Mouse (Mus musculus) limb, embryonic 14.5 days (tissue): ENCODE data around the gene Car15. TPM values are rescaled to one million over a fixed set of nuclear protein-coding genes. Genes with fewer than 3 reads are reported as not detected.

Experiments
- ATAC-seq: fragments of 200-750 bp; cut with Nextera tagmentation; 2 replicates; pipeline ENCODE4 v1.8.0; 2017; ENCODE audit warnings: low read depth, moderate number of reproducible peaks, moderate TSS enrichment; ENCODE audit not compliant: low FRiP score
- DNase-seq: peaks from one replicate; pipeline ENCODE4 v3.0.0-alpha.2; 2015; ENCODE audit warnings: low spot score
- H3K27ac ChIP-seq: fragments of 300-500 bp; sonication (generic); replicated peaks from 2 replicates; pipeline ENCODE4 v1.5.1; 2014; ENCODE audit warnings: low read depth, mild to moderate bottlenecking, low read length, moderate library complexity, mixed read lengths
- H3K27me3 ChIP-seq: fragments of 300-500 bp; sonication (generic); 2 replicates; pipeline ENCODE4 v1.6.1; 2014; ENCODE audit warnings: low read length, mixed read lengths; ENCODE audit not compliant: control insufficient read depth, insufficient read depth
- H3K36me3 ChIP-seq: fragments of 300-500 bp; sonication (generic); 2 replicates; pipeline ENCODE4 v1.6.1; 2014; ENCODE audit warnings: mild to moderate bottlenecking, low read length, moderate library complexity, mixed read lengths; ENCODE audit not compliant: control insufficient read depth, insufficient read depth
- H3K4me1 ChIP-seq: fragments of 300-500 bp; sonication (generic); 2 replicates; pipeline ENCODE4 v1.6.1; 2014; ENCODE audit warnings: antibody characterized with exemption, low read length, mixed read lengths; ENCODE audit not compliant: control insufficient read depth, insufficient read depth
- H3K4me2 ChIP-seq: fragments of 300-500 bp; sonication (generic); replicated peaks from 2 replicates; pipeline ENCODE4 v1.6.1; 2014; ENCODE audit warnings: low read depth, mild to moderate bottlenecking, low read length, moderate library complexity; ENCODE audit not compliant: severe bottlenecking
- H3K4me3 ChIP-seq: fragments of 300-500 bp; sonication (generic); replicated peaks from 2 replicates; pipeline ENCODE4 v1.5.1; 2014; ENCODE audit warnings: low read length
- H3K9ac ChIP-seq: fragments of 300-500 bp; sonication (generic); 2 replicates; pipeline ENCODE4 v1.6.1; 2014; ENCODE audit warnings: mild to moderate bottlenecking, low read depth, low read length, moderate library complexity; ENCODE audit not compliant: severe bottlenecking
- H3K9me3 ChIP-seq: fragments of 300-500 bp; sonication (generic); 2 replicates; pipeline ENCODE4 v1.6.1; 2016; ENCODE audit warnings: low read length; ENCODE audit not compliant: control insufficient read depth
- POLR2A ChIP-seq: fragments of 200-500 bp; IDR thresholded peaks from 2 replicates; pipeline ENCODE4 v1.8.0; 2012; ENCODE audit warnings: inconsistent platforms, mild to moderate bottlenecking, moderate library complexity, borderline replicate concordance; ENCODE audit not compliant: insufficient read depth, insufficient read length; ENCODE audit errors: extremely low read depth
- WGBS: fragments of 180-500 bp; shearing (Covaris S2); extraction: QIAGEN DNeasy Blood & Tissue Kit; methylation state at CpG from one replicate; pipeline ENCODE4 v1.1.7; 2014; 5-methylcytosine and 5-hydroxymethylcytosine counted together
- polyA plus RNA-seq, 2 experiments: library from polyadenylated mRNA; depleted of rRNA in 1 of 2; stranded (reverse) in 1 of 2; unstranded in 1 of 2; fragments of >200 nt; fragmentation: Nextera tagmentation in 1 of 2; extraction: Ambion mirVana in 1 of 2; gene quantifications; 2 replicates each; pipeline versions ENCODE4 v1.2.1 to v1.2.3; 2012 to 2014

Gene Car15
- polyA plus RNA-seq, 2 experiments, result 3.2 to 8.6 TPM

DNA sequence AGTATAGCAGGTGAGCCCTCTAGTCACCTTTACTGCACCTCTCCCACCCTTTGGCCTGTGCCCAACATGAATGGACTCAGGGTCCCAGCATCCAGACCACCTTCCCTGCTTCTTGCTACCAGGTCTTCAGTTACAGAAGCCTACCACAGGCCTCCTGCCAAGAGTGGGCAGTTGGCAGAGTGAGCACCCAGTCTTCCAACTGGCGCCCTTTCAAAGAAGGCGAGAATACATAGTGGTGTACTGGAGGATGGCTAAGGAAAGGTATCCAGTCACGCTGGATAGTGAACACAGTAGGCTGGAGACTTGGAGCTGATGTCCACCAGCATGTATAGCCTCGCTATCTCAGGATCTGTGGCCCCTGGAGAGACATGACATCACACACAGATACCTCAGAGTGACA lies 44.1 kb downstream of the Car15 start:
- Histone ChIP-seq H3K9me3 (no peaks in the 10 kb centered on the region), H3K9ac (no peak overlapping the region), H3K27ac (no peak overlapping the region), H3K27me3 (no peaks in the 10 kb centered on the region), H3K4me3 (no peak overlapping the region), H3K36me3 (peaks cover 45% of the 10 kb centered on the region), H3K4me1 (peaks cover 16% of the 10 kb centered on the region), H3K4me2 (no peak overlapping the region)
- DNase-seq (no peak), ATAC-seq (no peak)
- no peak for TF ChIP-seq POLR2A
- WGBS, result 88% methylated on average over 4 of the region's 4 CpGs

DNA sequence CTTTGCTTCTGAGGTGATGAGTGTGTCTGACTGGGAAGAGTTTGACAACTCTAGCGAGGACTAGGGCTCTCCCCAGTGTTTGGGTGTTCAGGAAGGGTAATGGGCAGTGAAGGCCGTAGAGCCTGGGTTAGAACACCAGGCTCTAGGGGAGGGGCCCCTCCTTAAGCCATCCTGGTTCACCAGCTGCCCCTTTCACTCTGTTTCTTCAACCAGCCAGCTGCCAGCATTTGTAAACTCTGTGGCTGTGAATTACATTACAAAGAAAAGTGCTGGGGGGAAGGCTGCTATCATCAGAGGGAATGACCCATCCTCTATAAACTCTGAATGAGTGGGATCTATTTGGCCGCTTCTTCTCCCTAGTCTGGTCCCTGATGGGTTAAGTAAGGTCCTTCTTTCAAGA lies 45.4 kb downstream of the Car15 start:
- DNase-seq (no peak), ATAC-seq (no peak)
- Histone ChIP-seq H3K27ac (no peak overlapping the region), H3K4me2 (no peak overlapping the region), H3K27me3 (no peaks in the 10 kb centered on the region), H3K36me3 (peaks cover 57% of the 10 kb centered on the region), H3K4me1 (peaks cover 12% of the 10 kb centered on the region), H3K9ac (no peak overlapping the region), H3K4me3 (no peak overlapping the region), H3K9me3 (no peaks in the 10 kb centered on the region)
- TF ChIP-seq POLR2A, result no peak
- WGBS, result 49% methylated on average over 3 of the region's 3 CpGs

DNA sequence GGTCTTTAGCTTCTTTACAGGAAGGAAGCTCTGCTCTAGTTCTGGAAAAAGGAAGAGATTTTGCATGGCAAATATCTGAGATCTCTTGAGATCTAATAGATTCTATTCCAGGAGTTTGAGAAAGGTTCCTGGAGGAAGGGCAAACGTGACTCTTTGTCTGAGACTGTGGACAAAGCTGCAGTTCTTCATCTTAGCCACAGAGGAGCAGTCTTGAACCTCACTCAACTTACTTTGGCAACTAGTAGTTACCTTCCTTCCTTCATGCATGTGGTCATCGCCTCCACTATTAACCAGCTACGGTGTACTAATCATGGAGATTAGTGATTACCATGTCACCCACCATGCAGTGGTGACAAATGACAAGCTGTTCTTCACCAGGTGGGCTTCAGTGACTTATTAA lies 52.8 kb downstream of the Car15 start:
- TF ChIP-seq POLR2A, result no peak
- no peak overlapping the region for H3K27ac ChIP-seq
- peaks cover 90% of the 10 kb centered on the region for H3K36me3 ChIP-seq
- no peaks in the 10 kb centered on the region for H3K27me3 ChIP-seq
- no peak overlapping the region for H3K4me3 ChIP-seq
- no peaks in the 10 kb centered on the region for H3K4me1 ChIP-seq
- DNase-seq, result no peak
- H3K9ac ChIP-seq, result no peak overlapping the region
- H3K4me2 ChIP-seq, result no peak overlapping the region
- WGBS, result 48% methylated on average over 3 of the region's 3 CpGs
- H3K9me3 ChIP-seq, result no peaks in the 10 kb centered on the region
- no peak for ATAC-seq

Other genes starting within 250 kb of the Car15 start
- 120 and 163 TPM in 2 replicates for gene Smpd4, start 219.0 kb downstream of the Car15 start, polyA plus RNA-seq (2012; rRNA removed)
- 32.5 and 38.7 TPM in 2 replicates for gene Smpd4, start 219.0 kb downstream of the Car15 start, polyA plus RNA-seq (2014; fragmentation: Nextera tagmentation; extraction: Ambion mirVana)
- 7.9 and 8.9 TPM in 2 replicates for gene Ccdc74a, start 191.9 kb downstream of the Car15 start, polyA plus RNA-seq (2012; rRNA removed)
- gene Ccdc74a, start 191.9 kb downstream of the Car15 start, polyA plus RNA-seq (2014; fragmentation: Nextera tagmentation; extraction: Ambion mirVana), result 6.5 and 7.0 TPM in 2 replicates
- gene Med15, start 105.5 kb downstream of the Car15 start, polyA plus RNA-seq (2012; rRNA removed), result 84.6 and 121 TPM in 2 replicates
- 41.6 and 44.0 TPM in 2 replicates for gene Med15, start 105.5 kb downstream of the Car15 start, polyA plus RNA-seq (2014; fragmentation: Nextera tagmentation; extraction: Ambion mirVana)
- 124 and 176 TPM in 2 replicates for gene Klhl22, start 78.7 kb downstream of the Car15 start, polyA plus RNA-seq (2012; rRNA removed)
- 87.2 and 101 TPM in 2 replicates for gene Klhl22, start 78.7 kb downstream of the Car15 start, polyA plus RNA-seq (2014; fragmentation: Nextera tagmentation; extraction: Ambion mirVana)
- 232 and 360 TPM in 2 replicates for gene Scarf2, start 41.1 kb downstream of the Car15 start, polyA plus RNA-seq (2012; rRNA removed)
- 51.3 and 64.9 TPM in 2 replicates for gene Scarf2, start 41.1 kb downstream of the Car15 start, polyA plus RNA-seq (2014; fragmentation: Nextera tagmentation; extraction: Ambion mirVana)
- gene B830017H08Rik, start 5.2 kb downstream of the Car15 start, polyA plus RNA-seq (2012; rRNA removed), result 0.49 and 0.58 TPM in 2 replicates
- gene B830017H08Rik, start 5.2 kb downstream of the Car15 start, polyA plus RNA-seq (2014; fragmentation: Nextera tagmentation; extraction: Ambion mirVana), result 0.17 and 0.69 TPM in 2 replicates
- 1.9 and 2.1 TPM in 2 replicates for gene Gm20518, start 53.3 kb upstream of the Car15 start, polyA plus RNA-seq (2012; rRNA removed)
- 0.22 and 0.26 TPM in 2 replicates for gene Gm20518, start 53.3 kb upstream of the Car15 start, polyA plus RNA-seq (2014; fragmentation: Nextera tagmentation; extraction: Ambion mirVana)
- gene Tssk1, start 55.9 kb upstream of the Car15 start, polyA plus RNA-seq (2012; rRNA removed), result 0.01 and 0.04 TPM in 2 replicates
- gene Tssk1, start 55.9 kb upstream of the Car15 start, polyA plus RNA-seq (2014; fragmentation: Nextera tagmentation; extraction: Ambion mirVana), result 0.07 TPM in 1 of 2 replicates, not detected in the other
- gene Dgcr2, start 60.2 kb upstream of the Car15 start, polyA plus RNA-seq (2012; rRNA removed), result 116 and 185 TPM in 2 replicates
- 90.2 and 95.8 TPM in 2 replicates for gene Dgcr2, start 60.2 kb upstream of the Car15 start, polyA plus RNA-seq (2014; fragmentation: Nextera tagmentation; extraction: Ambion mirVana)
- gene Tssk2, start 60.3 kb upstream of the Car15 start, polyA plus RNA-seq (2012; rRNA removed), result not detected in 2 replicates
- 0.14 TPM in 1 of 2 replicates, not detected in the other for gene Tssk2, start 60.3 kb upstream of the Car15 start, polyA plus RNA-seq (2014; fragmentation: Nextera tagmentation; extraction: Ambion mirVana)
- 38.7 and 42.2 TPM in 2 replicates for gene Ess2, start 73.0 kb upstream of the Car15 start, polyA plus RNA-seq (2012; rRNA removed)
- gene Ess2, start 73.0 kb upstream of the Car15 start, polyA plus RNA-seq (2014; fragmentation: Nextera tagmentation; extraction: Ambion mirVana), result 33.1 and 33.5 TPM in 2 replicates
- 0.10 TPM in 1 of 2 replicates, not detected in the other for gene Gsc2, start 76.7 kb upstream of the Car15 start, polyA plus RNA-seq (2012; rRNA removed)
- gene Gsc2, start 76.7 kb upstream of the Car15 start, polyA plus RNA-seq (2014; fragmentation: Nextera tagmentation; extraction: Ambion mirVana), result not detected in 2 replicates
- 55.0 and 68.0 TPM in 2 replicates for gene Slc25a1, start 89.9 kb upstream of the Car15 start, polyA plus RNA-seq (2012; rRNA removed)
- gene Slc25a1, start 89.9 kb upstream of the Car15 start, polyA plus RNA-seq (2014; fragmentation: Nextera tagmentation; extraction: Ambion mirVana), result 70.4 and 73.9 TPM in 2 replicates
- gene Vpreb2, start 142.1 kb upstream of the Car15 start, polyA plus RNA-seq (2012; rRNA removed), result not detected in 2 replicates
- gene Vpreb2, start 142.1 kb upstream of the Car15 start, polyA plus RNA-seq (2014; fragmentation: Nextera tagmentation; extraction: Ambion mirVana), result not detected in 2 replicates
- 69.0 and 76.0 TPM in 2 replicates for gene Dgcr6, start 214.5 kb upstream of the Car15 start, polyA plus RNA-seq (2012; rRNA removed)
- 106 and 110 TPM in 2 replicates for gene Dgcr6, start 214.5 kb upstream of the Car15 start, polyA plus RNA-seq (2014; fragmentation: Nextera tagmentation; extraction: Ambion mirVana)